Mouse (Mus musculus): ENCODE measurements around the gene Pdcd11. TPM values are rescaled to one million over a fixed set of nuclear protein-coding genes. Genes with fewer than 3 reads are reported as not detected.

Gene Pdcd11
- 4.2 and 4.4 TPM in 2 replicates for polyA plus RNA-seq (2015; fragmentation: Nextera tagmentation; extraction: Ambion mirVana)

GRCm38 (mm10) chr19:47090550-47091156 is at the start of gene Pdcd11, which contains the start of gene Usmg5:
Gene Pdcd11, plus strand, starts transcription at chr19:47090768.
Gene Usmg5, minus strand, starts transcription at chr19:47090647.

GRCm38 (mm10) chr19:47050271-47051032 is 40.1 kb upstream of the Pdcd11 start, which contains the start of gene Pcgf6:
Gene Pcgf6, minus strand, starts transcription at chr19:47050906.

GRCm38 (mm10) chr19:47067096-47067882 is 23.3 kb upstream of the Pdcd11 start, which contains the start of gene Taf5:
Gene Taf5, plus strand, starts transcription at chr19:47067746.

GRCm38 (mm10) chr19:47137771-47138421 is 47.3 kb downstream of the Pdcd11 start, which contains the start of gene Calhm2:
Gene Calhm2, minus strand, starts transcription at chr19:47138294.

GRCm38 (mm10) chr19:47144154-47144553 is 53.6 kb downstream of the Pdcd11 start, which contains the start of gene Calhm1:
Gene Calhm1, minus strand, starts transcription at chr19:47144254.

GRCm38 (mm10) chr19:47157664-47158063 is 67.1 kb downstream of the Pdcd11 start, which contains the start of gene Calhm3:
Gene Calhm3, minus strand, starts transcription at chr19:47157764.

GRCm38 (mm10) chr19:47178431-47179271 is 88.1 kb downstream of the Pdcd11 start, which contains the start of gene Neurl1a:
Gene Neurl1a, plus strand, starts transcription at chr19:47178820.

Other genes with a start within 250 kb of the Pdcd11 start
- gene Ina, start 76.1 kb upstream of the Pdcd11 start, polyA plus RNA-seq (2015; fragmentation: Nextera tagmentation; extraction: Ambion mirVana): 0.11 and 0.14 TPM in 2 replicates
- gene Nt5c2, start 75.6 kb upstream of the Pdcd11 start, polyA plus RNA-seq (2015; fragmentation: Nextera tagmentation; extraction: Ambion mirVana): 48.2 and 55.6 TPM in 2 replicates
- gene Pcgf6, start 39.9 kb upstream of the Pdcd11 start, polyA plus RNA-seq (2015; fragmentation: Nextera tagmentation; extraction: Ambion mirVana): 8.2 and 8.9 TPM in 2 replicates
- 1.5 TPM in 2 replicates for gene Taf5, start 23.0 kb upstream of the Pdcd11 start, polyA plus RNA-seq (2015; fragmentation: Nextera tagmentation; extraction: Ambion mirVana)
- 1,773 and 2,057 TPM in 2 replicates for gene Usmg5, start 121 bp upstream of the Pdcd11 start, polyA plus RNA-seq (2015; fragmentation: Nextera tagmentation; extraction: Ambion mirVana)
- 5.7 and 6.2 TPM in 2 replicates for gene Calhm2, start 47.5 kb downstream of the Pdcd11 start, polyA plus RNA-seq (2015; fragmentation: Nextera tagmentation; extraction: Ambion mirVana)
- not detected in 2 replicates for gene Calhm1, start 53.5 kb downstream of the Pdcd11 start, polyA plus RNA-seq (2015; fragmentation: Nextera tagmentation; extraction: Ambion mirVana)
- gene Calhm3, start 67.0 kb downstream of the Pdcd11 start, polyA plus RNA-seq (2015; fragmentation: Nextera tagmentation; extraction: Ambion mirVana): not detected in 2 replicates
- gene Neurl1a, start 88.1 kb downstream of the Pdcd11 start, polyA plus RNA-seq (2015; fragmentation: Nextera tagmentation; extraction: Ambion mirVana): 9.6 and 13.2 TPM in 2 replicates